In genomic region chr8:128704376-128704775, GRCm38 (mm10) we compare ENCODE assay signal across 22 mouse cellular contexts. TPM values are rescaled to one million over a fixed set of nuclear protein-coding genes. Genes with fewer than 3 reads are reported as not detected.
DNase-seq lines count a peak whose midpoint lies in the region; TF ChIP-seq lines count a peak whose summit lies in the region.
"Had no signal": no experiment of that assay in that cellular context is flagged by ENCODE, and none has a peak within 500 bp of the region (broad histone marks: within the 10 kb centered on the region; RNA-seq: fewer than 3 reads in every experiment).

No protein-coding gene starts in this region.

- H3K27ac ChIP-seq in heart, adult 2 months: peak overlapping the region; percentile 50
- peak overlapping the region; percentile 77 for H3K27ac ChIP-seq in embryonic fibroblast, embryonic 13.5 days (ENCODE audit: insufficient read depth, low read length)
- H3K27ac ChIP-seq: embryonic facial prominence, embryonic 10.5 days; forebrain, embryonic 15.5 days; hindbrain, embryonic 13.5 days; hindbrain, postnatal 0 days had no signal

- no peak overlapping the region for H3K4me3 ChIP-seq in heart, adult 2 months
- no peak overlapping the region for H3K4me3 ChIP-seq in embryonic fibroblast, embryonic 13.5 days (ENCODE audit: insufficient read depth, low read length)
- H3K4me3 ChIP-seq: embryonic facial prominence, embryonic 10.5 days; erythroblast, embryonic 14.5 days; forebrain, embryonic 15.5 days; heart, embryonic 12.5 days; hindbrain, embryonic 13.5 days had no signal

- 43% methylated on average over 1 of the region's 1 CpGs for WGBS in heart, adult 2 months

- no peaks in the 10 kb centered on the region for H3K27me3 ChIP-seq in heart, adult 2 months (ENCODE audit: control insufficient read depth, insufficient read depth, low read length)
- H3K27me3 ChIP-seq: forebrain, embryonic 15.5 days; heart, embryonic 12.5 days; hindbrain, embryonic 13.5 days had no signal

- no peak for TF ChIP-seq CTCF in heart, adult 2 months (IDR thresholded peaks at IDR 0.05)
- no peak for TF ChIP-seq CTCF in embryonic fibroblast, embryonic 13.5 days (IDR thresholded peaks at IDR 0.05; ENCODE audit: borderline replicate concordance, insufficient read depth, low read length)

- no peak for TF ChIP-seq POLR2A in heart, adult 2 months (IDR thresholded peaks at IDR 0.05; ENCODE audit: insufficient read depth, low read depth, low read length)
- no peak for TF ChIP-seq POLR2A in embryonic fibroblast, embryonic 13.5 days (IDR thresholded peaks at IDR 0.05; ENCODE audit: low read depth, low read length)

- H3K36me3 ChIP-seq in heart, adult 2 months (ENCODE audit: control insufficient read depth, insufficient read depth, low read length): peaks cover 34% of the 10 kb centered on the region

- H3K9ac ChIP-seq in heart, adult 2 months (ENCODE audit: low read depth, low read length): no peak overlapping the region
- H3K9ac ChIP-seq: forebrain, embryonic 15.5 days; heart, embryonic 12.5 days; hindbrain, embryonic 13.5 days had no signal

- no peak for TF ChIP-seq EP300 in heart, adult 2 months (IDR thresholded peaks at IDR 0.05; ENCODE audit: insufficient read depth, low read depth, low read length)

- intact Hi-C loops in heart, adult 2 months (cut with DNase I): no loop called here

- peaks cover 4% of the 10 kb centered on the region for H3K79me2 ChIP-seq in heart, adult 2 months (replicated peaks; ENCODE audit: control insufficient read depth, insufficient read depth, low read length)

- no peak for DNase-seq in heart, adult 2 months
- DNase-seq in heart, postnatal 4 days: no peak
- DNase-seq in 3134 (ENCODE audit: extremely low read depth, insufficient read length, low spot score): peak; percentile 43
- DNase-seq in Muller cell, postnatal 12 days (ENCODE audit: inconsistent ontology term): peak; percentile 54
- DNase-seq in adrenal gland, adult 8-10 months: no peak
- DNase-seq: adrenal gland, adult 2 months; B cell, adult 2 months; cerebellum, adult 11-12 months; cerebellum, adult 9-11 months; cerebellum, postnatal 36 days; gastrocnemius, postnatal 36 days; heart, adult 11 months; heart, postnatal 10 days; kidney, adult 11 months; kidney, adult 9 months had no signal

- H3K4me1 ChIP-seq in heart, adult 2 months (ENCODE audit: control insufficient read depth, insufficient read depth, low read length): peaks cover 15% of the 10 kb centered on the region
- peaks cover 10% of the 10 kb centered on the region for H3K4me1 ChIP-seq in embryonic fibroblast, embryonic 13.5 days (ENCODE audit: control insufficient read depth, insufficient read depth, low read length)
- H3K4me1 ChIP-seq: embryonic facial prominence, embryonic 10.5 days; hindbrain, embryonic 13.5 days had no signal

RNA-seq across cellular contexts. Expression of gene Itgb1, which starts 18.9 kb away (rescaled TPM):
- total RNA-seq in heart, adult 2 months (2021): 100 to 1,000 TPM; 338 to 365 TPM
- 80.5 and 178 TPM in 2 replicates for polyA plus RNA-seq in heart, adult 2 months (2012; rRNA removed)
- total RNA-seq in heart, postnatal 4 days (2021): 100 to 1,000 TPM; 645 to 673 TPM
- polyA plus RNA-seq in embryonic fibroblast, embryonic 13.5 days (2011; ENCODE audit: insufficient read length, low read depth, missing spikeins): 1,192 and 1,667 TPM in 2 replicates
- total RNA-seq in adrenal gland, adult 8-10 months (2022): 100 to 1,000 TPM; 230 to 269 (median 241) TPM

Comparison
In these comparisons a context has a peak if more than half of its experiments do, and no peak if none do; other contexts are left out.
1. DNase-seq: peak in 3134 (single experiment) and Muller cell, postnatal 12 days (single experiment); none in heart, adult 2 months (0 of 2), heart, postnatal 4 days (single experiment) and adrenal gland, adult 8-10 months (single experiment).